Mouse (Mus musculus) stomach, postnatal 0 days (tissue): ENCODE data around the gene Phldb2. TPM values are rescaled to one million over a fixed set of nuclear protein-coding genes. Genes with fewer than 3 reads are reported as not detected.

ENCODE experiments used
- ATAC-seq: fragments of 200-750 bp; cut with Nextera tagmentation; 2 replicates; pipeline ENCODE4 v1.8.0; 2017; ENCODE audit not compliant: low FRiP score, low TSS enrichment
- DNase-seq: peaks from one replicate; pipeline ENCODE4 v3.0.0-alpha.2; 2016; ENCODE audit warnings: low spot score
- H3K27ac ChIP-seq: fragments of 300-500 bp; sonication (generic); replicated peaks from 2 replicates; pipeline ENCODE4 v1.5.1; 2014; ENCODE audit warnings: mild to moderate bottlenecking, control low read depth
- H3K27me3 ChIP-seq: fragments of 300-500 bp; sonication (generic); 2 replicates; pipeline ENCODE4 v1.6.1; 2014; ENCODE audit warnings: low read length; ENCODE audit not compliant: control insufficient read depth, insufficient read depth
- H3K36me3 ChIP-seq: fragments of 300-500 bp; sonication (generic); 2 replicates; pipeline ENCODE4 v1.6.1; 2014; ENCODE audit warnings: low read length, mixed read lengths; ENCODE audit not compliant: control insufficient read depth, insufficient read depth
- H3K4me1 ChIP-seq: fragments of 300-500 bp; sonication (generic); replicated peaks from 2 replicates; pipeline ENCODE4 v1.6.1; 2014; ENCODE audit warnings: antibody characterized with exemption; ENCODE audit not compliant: control insufficient read depth, insufficient read depth
- H3K4me2 ChIP-seq: fragments of 300-500 bp; sonication (generic); replicated peaks from 2 replicates; pipeline ENCODE4 v1.6.1; 2014; ENCODE audit warnings: low read depth, mild to moderate bottlenecking, control low read depth, moderate library complexity
- H3K4me3 ChIP-seq: fragments of 300-500 bp; sonication (generic); 2 replicates; pipeline ENCODE4 v1.5.1; 2014; ENCODE audit warnings: low read depth, low read length, control low read depth
- H3K9ac ChIP-seq: fragments of 300-500 bp; sonication (generic); 2 replicates; pipeline ENCODE4 v1.6.1; 2014; ENCODE audit warnings: mild to moderate bottlenecking, low read length, control low read depth, mixed read lengths
- H3K9me3 ChIP-seq: fragments of 300-500 bp; sonication (generic); 2 replicates; pipeline ENCODE4 v1.6.1; 2016; ENCODE audit warnings: low read length; ENCODE audit not compliant: control insufficient read depth
- CTCF ChIP-seq: IDR thresholded peaks from 2 replicates; pipeline ENCODE4 v1.5.1; 2016; ENCODE audit warnings: antibody characterized with exemption, low read depth, mild to moderate bottlenecking, moderate library complexity
- EP300 ChIP-seq: optimal IDR thresholded peaks from 2 replicates; pipeline ENCODE3; 2016; ENCODE audit warnings: antibody characterized with exemption
- WGBS: fragments of 180-500 bp; shearing (Covaris S2); extraction: QIAGEN DNeasy Blood & Tissue Kit; methylation state at CpG from one replicate; pipeline ENCODE4 v1.1.7; 2014; 5-methylcytosine and 5-hydroxymethylcytosine counted together
- polyA plus RNA-seq: library from polyadenylated mRNA; unstranded; fragments of >200 nt; fragmentation: Nextera tagmentation; extraction: Ambion mirVana; gene quantifications from 2 replicates; pipeline ENCODE4 v1.2.1, GENCODE M21; 2015

Phldb2 gene
- polyA plus RNA-seq, 1 experiment from 2014 or later: 13.2 TPM

GRCm38 (mm10) chr16:45799150-45799549 lies 154.2 kb downstream of the Phldb2 start:
- no peaks in the 10 kb centered on the region for H3K27me3 ChIP-seq
- no peak overlapping the region for H3K9ac ChIP-seq
- peak; percentile 18; the same call in 1 of the 2 replicates for ATAC-seq
- TF ChIP-seq CTCF (no peak), EP300 (no peak)
- H3K36me3 ChIP-seq: no peaks in the 10 kb centered on the region
- H3K4me1 ChIP-seq: no peaks in the 10 kb centered on the region
- no peak overlapping the region for H3K4me2 ChIP-seq
- no peak overlapping the region for H3K4me3 ChIP-seq
- no peak for DNase-seq
- H3K9me3 ChIP-seq: no peaks in the 10 kb centered on the region
- H3K27ac ChIP-seq: peak overlapping the region; percentile 53; the same call in 1 of the 2 replicates
- WGBS: 57% methylated on average over 4 of the region's 4 CpGs

GRCm38 (mm10) chr16:45798591-45798990 lies 154.8 kb downstream of the Phldb2 start:
- Histone ChIP-seq H3K4me3 (no peak overlapping the region), H3K4me1 (no peaks in the 10 kb centered on the region), H3K36me3 (peaks cover 2% of the 10 kb centered on the region; the same call in 1 of the 2 replicates), H3K27me3 (no peaks in the 10 kb centered on the region), H3K4me2 (no peak overlapping the region), H3K9me3 (no peaks in the 10 kb centered on the region), H3K27ac (no peak overlapping the region; the same call in 1 of the 2 replicates), H3K9ac (no peak overlapping the region)
- WGBS: 69% methylated on average over 2 of the region's 2 CpGs
- DNase-seq: no peak
- TF ChIP-seq CTCF (no peak), EP300 (no peak)
- peak; percentile 49; the same call in 1 of the 2 replicates for ATAC-seq

- Histone ChIP-seq H3K4me2 (no peak overlapping the region), H3K9me3 (no peaks in the 10 kb centered on the region), H3K4me1 (no peaks in the 10 kb centered on the region), H3K27ac (no peak overlapping the region), H3K4me3 (no peak overlapping the region), H3K27me3 (no peaks in the 10 kb centered on the region), H3K36me3 (peaks cover 3% of the 10 kb centered on the region; the same call in 1 of the 2 replicates), H3K9ac (no peak overlapping the region)
- ATAC-seq: no peak
- WGBS: 52% methylated on average over 2 of the region's 2 CpGs
- no peak for DNase-seq
- TF ChIP-seq EP300 (no peak), CTCF (no peak)
These were observed 156.6 kb downstream of the Phldb2 start for GRCm38 (mm10) chr16:45796815-45797214.

GRCm38 (mm10) chr16:45795188-45795693 lies 158.2 kb downstream of the Phldb2 start:
- no peak for DNase-seq
- no peak overlapping the region for H3K27ac ChIP-seq
- no peaks in the 10 kb centered on the region for H3K9me3 ChIP-seq
- no peaks in the 10 kb centered on the region for H3K4me1 ChIP-seq
- WGBS: 64% methylated on average over 5 of the region's 5 CpGs
- H3K36me3 ChIP-seq: peaks cover 3% of the 10 kb centered on the region; the same call in 1 of the 2 replicates
- H3K4me2 ChIP-seq: no peak overlapping the region
- no peak for TF ChIP-seq CTCF
- TF ChIP-seq EP300: no peak
- H3K9ac ChIP-seq: no peak overlapping the region
- no peak for ATAC-seq
- no peak overlapping the region for H3K4me3 ChIP-seq
- no peaks in the 10 kb centered on the region for H3K27me3 ChIP-seq

- no peak overlapping the region for H3K27ac ChIP-seq
- ATAC-seq: no peak
- WGBS: 88% methylated on average over 2 of the region's 2 CpGs
These were observed 160.6 kb downstream of the Phldb2 start for GRCm38 (mm10) chr16:45792781-45793180.

GRCm38 (mm10) chr16:45791286-45791685 lies 162.1 kb downstream of the Phldb2 start:
- Histone ChIP-seq H3K27me3 (no peaks in the 10 kb centered on the region), H3K9ac (no peak overlapping the region), H3K9me3 (no peaks in the 10 kb centered on the region), H3K36me3 (peaks cover 3% of the 10 kb centered on the region; the same call in 1 of the 2 replicates), H3K4me1 (no peaks in the 10 kb centered on the region), H3K4me3 (no peak overlapping the region), H3K4me2 (no peak overlapping the region), H3K27ac (no peak overlapping the region)
- 52% methylated on average over 5 of the region's 5 CpGs for WGBS
- ATAC-seq: no peak
- no peak for DNase-seq
- TF ChIP-seq CTCF (no peak), EP300 (no peak)

More at GRCm38 (mm10) chr16:45792781-45793180, 160.6 kb downstream of the Phldb2 start:
- no peak for DNase-seq
- Histone ChIP-seq H3K27me3 (no peaks in the 10 kb centered on the region), H3K4me3 (no peak overlapping the region), H3K9ac (no peak overlapping the region), H3K4me1 (no peaks in the 10 kb centered on the region), H3K4me2 (no peak overlapping the region), H3K9me3 (no peaks in the 10 kb centered on the region), H3K36me3 (peaks cover 3% of the 10 kb centered on the region; the same call in 1 of the 2 replicates)
- TF ChIP-seq CTCF (no peak), EP300 (no peak)
